Mouse (Mus musculus): Measurements from ENCODE around the gene Kdelc2. TPM values are rescaled to one million over a fixed set of nuclear protein-coding genes. Genes with fewer than 3 reads are reported as not detected.
A peak's percentile ranks its signal among the peaks of the same experiment; 100 is the strongest.

Kdelc2 gene
- polyA plus RNA-seq, 1 experiment from 2014 or later = 53.0 TPM

DNA sequence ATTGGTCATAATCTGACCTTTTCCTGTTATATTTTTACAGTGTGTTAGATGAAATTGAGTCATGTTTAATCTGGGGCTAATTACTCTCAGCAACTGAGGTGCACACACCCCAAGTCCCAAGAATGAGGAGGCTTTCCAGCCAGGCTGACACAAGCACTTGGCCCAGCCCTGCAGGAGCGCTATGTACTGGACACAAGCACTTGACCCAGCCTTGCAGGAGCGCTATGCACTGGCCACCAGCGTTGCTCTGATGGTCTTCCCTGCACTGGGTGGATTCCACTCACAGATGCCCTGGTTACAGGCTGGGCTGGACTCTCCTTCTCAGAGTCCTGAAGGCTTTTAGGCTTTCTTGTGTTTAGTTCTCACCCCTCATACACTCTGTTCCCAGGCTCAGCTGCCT lies 5.3 kb downstream of the Kdelc2 start:
- no peak overlapping the region for H3K4me2 ChIP-seq
- H3K9me3 ChIP-seq = no peaks in the 10 kb centered on the region
- no peak for ATAC-seq (ENCODE audit: borderline replicate concordance, extremely low read depth, low FRiP score, low TSS enrichment)
- H3K27ac ChIP-seq = no peak overlapping the region
- 80% methylated on average over 3 of the region's 3 CpGs for WGBS
- H3K4me3 ChIP-seq = no peak overlapping the region
- peaks cover 24% of the 10 kb centered on the region for H3K36me3 ChIP-seq
- no peak overlapping the region for H3K9ac ChIP-seq
- H3K27me3 ChIP-seq = no peaks in the 10 kb centered on the region
- peaks cover 8% of the 10 kb centered on the region; the same call in 1 of the 2 replicates for H3K4me1 ChIP-seq

DNA sequence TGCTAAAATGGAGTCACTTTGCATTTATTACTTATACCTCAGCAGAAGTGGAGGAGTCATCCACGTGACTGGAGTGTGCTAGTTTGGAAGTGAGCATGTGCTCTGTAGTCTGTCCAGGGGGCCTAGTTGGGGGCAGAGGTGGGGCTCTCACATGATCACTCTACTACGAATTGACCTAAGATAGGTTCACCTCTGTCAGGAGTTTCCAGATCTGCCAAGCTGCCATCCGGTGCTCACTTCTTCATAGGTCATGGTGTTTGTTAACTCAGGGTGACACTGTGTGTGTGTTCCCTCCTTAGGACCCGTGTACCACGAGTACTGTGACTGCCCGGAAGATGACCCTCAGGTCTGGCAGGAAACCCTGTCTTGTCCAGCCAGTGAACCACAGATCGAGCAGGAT lies 6.3 kb downstream of the Kdelc2 start:
- H3K4me3 ChIP-seq = no peak overlapping the region
- H3K27me3 ChIP-seq = no peaks in the 10 kb centered on the region
- no peaks in the 10 kb centered on the region for H3K9me3 ChIP-seq
- 57% methylated on average over 7 of the region's 7 CpGs for WGBS
- peaks cover 24% of the 10 kb centered on the region for H3K36me3 ChIP-seq
- H3K4me2 ChIP-seq = no peak overlapping the region
- H3K4me1 ChIP-seq = peaks cover 7% of the 10 kb centered on the region; the same call in 1 of the 2 replicates
- H3K27ac ChIP-seq = no peak overlapping the region
- ATAC-seq (ENCODE audit: borderline replicate concordance, extremely low read depth, low FRiP score, low TSS enrichment) = no peak
- H3K9ac ChIP-seq = no peak overlapping the region

DNA sequence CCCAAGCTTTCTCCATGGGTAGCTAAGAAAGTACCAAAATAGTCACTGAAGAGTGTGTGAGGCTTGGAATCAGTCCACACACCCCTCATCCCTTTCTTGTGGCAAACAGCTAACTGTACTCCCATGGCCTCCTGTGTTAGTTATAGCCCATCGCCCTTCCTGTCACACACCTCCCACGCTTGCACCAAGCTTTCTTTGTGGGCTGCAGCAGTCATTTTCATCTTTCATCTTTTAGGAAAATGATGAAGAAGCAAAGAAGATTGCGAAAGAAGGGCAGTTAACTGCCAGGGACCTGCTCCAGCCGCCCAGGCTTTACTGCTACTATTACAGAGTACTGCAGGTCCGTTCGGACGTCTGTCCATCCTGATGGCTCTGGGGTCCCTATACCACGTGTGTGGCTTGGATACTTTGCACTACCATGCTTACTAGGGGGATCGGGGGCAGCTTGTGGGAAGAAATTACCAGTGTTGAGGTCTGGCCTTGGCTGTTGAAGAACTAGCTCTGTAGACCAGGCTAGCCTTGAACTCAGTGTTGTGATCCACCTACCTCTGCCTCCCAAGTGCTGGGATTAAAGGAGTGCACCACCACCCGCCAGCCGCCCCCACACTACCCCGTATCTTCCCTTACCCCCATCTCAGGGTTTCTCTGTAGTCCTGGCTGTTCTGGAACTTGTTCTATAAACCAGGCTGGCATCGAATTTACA lies 14.0 kb downstream of the Kdelc2 start:
- Histone ChIP-seq H3K27me3 (no peaks in the 10 kb centered on the region), H3K4me1 (peaks cover 11% of the 10 kb centered on the region; the same call in 1 of the 2 replicates), H3K9ac (no peak overlapping the region), H3K9me3 (no peaks in the 10 kb centered on the region), H3K4me2 (no peak overlapping the region), H3K36me3 (peaks cover 17% of the 10 kb centered on the region; the same call in 1 of the 2 replicates), H3K27ac (no peak overlapping the region), H3K4me3 (no peak overlapping the region)
- peak; percentile 27; the same call in 1 of the 2 replicates for ATAC-seq (ENCODE audit: borderline replicate concordance, extremely low read depth, low FRiP score, low TSS enrichment)
- WGBS = 72% methylated on average over 13 of the region's 13 CpGs

DNA sequence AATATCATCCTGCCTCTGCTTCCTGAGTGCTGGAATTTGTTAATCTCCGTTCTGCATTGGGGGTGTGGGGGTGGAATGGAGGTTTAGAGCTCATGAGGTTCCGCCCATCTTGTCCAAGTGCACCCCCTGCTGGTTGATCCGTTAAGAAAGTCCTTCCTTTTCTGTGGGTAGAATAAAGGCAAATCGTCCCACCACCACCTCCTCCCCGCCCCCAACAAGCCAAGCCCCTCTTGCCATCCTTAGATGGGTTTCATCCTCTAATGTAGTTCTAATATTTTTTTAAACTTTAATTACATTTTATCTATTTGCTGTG lies 14.5 kb downstream of the Kdelc2 start:
- Histone ChIP-seq H3K9ac (no peak overlapping the region), H3K4me3 (no peak overlapping the region), H3K36me3 (peaks cover 14% of the 10 kb centered on the region; the same call in 1 of the 2 replicates), H3K27ac (no peak overlapping the region), H3K9me3 (no peaks in the 10 kb centered on the region), H3K27me3 (no peaks in the 10 kb centered on the region), H3K4me1 (peaks cover 16% of the 10 kb centered on the region; the same call in 1 of the 2 replicates), H3K4me2 (no peak overlapping the region)
- no peak for ATAC-seq (ENCODE audit: borderline replicate concordance, extremely low read depth, low FRiP score, low TSS enrichment)
- 11% methylated on average over 5 of the region's 5 CpGs for WGBS

DNA sequence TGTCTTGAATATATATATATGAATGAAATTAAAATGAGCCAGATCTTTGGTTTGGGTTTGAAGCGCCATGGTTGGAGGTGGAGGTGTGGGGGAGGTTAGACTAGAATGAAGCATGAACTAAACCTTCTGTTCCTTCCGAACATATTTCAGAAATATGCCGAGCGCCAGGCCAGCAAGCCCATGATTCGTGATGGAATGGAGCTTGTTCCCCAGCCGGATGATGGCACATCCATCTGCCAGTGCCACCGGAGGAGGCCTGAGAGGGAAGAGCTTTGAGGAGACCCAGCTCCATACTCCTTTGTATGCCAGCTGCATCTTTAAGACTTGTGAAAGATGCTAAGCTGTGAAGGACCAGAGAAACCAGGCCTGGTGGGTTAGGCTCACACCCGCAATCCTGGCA lies 15.7 kb downstream of the Kdelc2 start:
- ATAC-seq (ENCODE audit: borderline replicate concordance, extremely low read depth, low FRiP score, low TSS enrichment) = no peak
- Histone ChIP-seq H3K4me1 (peaks cover 20% of the 10 kb centered on the region; the same call in 1 of the 2 replicates), H3K9ac (no peak overlapping the region), H3K4me2 (no peak overlapping the region), H3K27me3 (no peaks in the 10 kb centered on the region), H3K27ac (no peak overlapping the region), H3K4me3 (no peak overlapping the region), H3K36me3 (peaks cover 14% of the 10 kb centered on the region; the same call in 1 of the 2 replicates), H3K9me3 (no peaks in the 10 kb centered on the region)
- 97% methylated on average over 8 of the region's 8 CpGs for WGBS

DNA sequence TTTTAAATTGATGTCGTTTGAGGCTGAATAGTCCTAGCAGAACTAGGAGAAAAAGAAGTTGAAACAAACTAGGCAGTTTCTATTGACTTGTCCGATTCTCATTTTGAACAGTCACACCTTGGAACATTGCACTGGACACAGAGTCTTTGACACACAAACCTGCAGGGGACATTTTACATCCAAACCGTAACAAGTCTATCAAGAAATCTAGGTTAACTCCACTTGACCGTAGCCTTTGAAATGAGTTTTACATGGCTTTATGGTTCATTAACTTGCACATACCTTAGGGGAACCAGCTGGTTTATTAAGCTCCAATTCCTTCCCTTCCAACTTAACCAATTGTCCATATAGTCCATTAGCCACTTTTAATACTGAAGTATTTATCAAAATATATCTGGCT lies 16.9 kb downstream of the Kdelc2 start:
- Histone ChIP-seq H3K36me3 (peaks cover 13% of the 10 kb centered on the region; the same call in 1 of the 2 replicates), H3K27ac (no peak overlapping the region), H3K4me1 (peaks cover 24% of the 10 kb centered on the region), H3K9me3 (no peaks in the 10 kb centered on the region), H3K9ac (no peak overlapping the region), H3K27me3 (no peaks in the 10 kb centered on the region), H3K4me2 (no peak overlapping the region), H3K4me3 (no peak overlapping the region)
- ATAC-seq (ENCODE audit: borderline replicate concordance, extremely low read depth, low FRiP score, low TSS enrichment) = no peak
- 93% methylated on average over 4 of the region's 4 CpGs for WGBS

DNA sequence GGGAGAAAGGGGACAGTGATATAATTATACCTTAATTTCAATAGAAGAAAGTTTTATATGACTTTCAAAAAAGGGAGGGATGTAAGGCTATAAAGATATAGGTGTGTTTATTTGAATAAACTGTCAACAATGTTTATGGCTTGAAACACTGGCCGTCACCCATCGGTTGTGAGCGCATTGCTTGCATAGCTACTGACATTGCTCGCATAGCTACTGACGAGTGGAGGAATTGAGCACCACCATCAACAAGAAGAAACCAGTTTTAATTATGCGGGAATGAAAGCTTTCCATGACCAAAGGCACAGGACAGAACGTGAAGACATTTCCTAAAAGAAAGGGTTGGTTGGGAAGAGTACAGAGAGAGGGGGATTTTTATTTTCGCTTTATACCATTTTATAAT lies 17.3 kb downstream of the Kdelc2 start:
- Histone ChIP-seq H3K4me1 (peaks cover 24% of the 10 kb centered on the region), H3K4me3 (no peak overlapping the region), H3K9me3 (no peaks in the 10 kb centered on the region), H3K27ac (no peak overlapping the region), H3K9ac (no peak overlapping the region), H3K36me3 (peaks cover 12% of the 10 kb centered on the region; the same call in 1 of the 2 replicates), H3K4me2 (no peak overlapping the region), H3K27me3 (no peaks in the 10 kb centered on the region)
- ATAC-seq (ENCODE audit: borderline replicate concordance, extremely low read depth, low FRiP score, low TSS enrichment) = no peak
- 86% methylated on average over 8 of the region's 8 CpGs for WGBS

DNA sequence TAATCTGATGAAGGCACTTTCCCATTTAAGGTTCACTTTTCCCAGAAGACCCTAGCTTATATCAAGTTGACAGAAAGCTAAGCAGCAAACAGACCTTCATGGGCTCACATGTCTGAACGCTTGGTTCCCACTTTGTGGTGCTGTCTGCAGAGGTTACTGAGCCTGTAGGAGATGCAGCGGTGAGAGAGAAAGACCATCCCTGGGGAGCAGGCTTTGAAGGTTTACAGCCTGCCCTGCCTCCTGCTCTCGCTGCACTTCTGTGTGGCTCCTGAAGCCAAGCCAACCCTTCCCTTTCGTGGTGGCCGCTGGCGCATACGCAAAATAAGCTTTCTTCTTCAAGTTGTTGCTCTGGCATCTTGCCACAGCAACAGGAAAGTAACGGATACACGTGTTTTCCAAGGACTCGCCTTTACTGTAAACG lies 18.5 kb downstream of the Kdelc2 start, which contains the start of gene 4930550C14Rik:
4930550C14Rik (plus strand) TSS at position 35 of the 421 bp plus-strand sequence.
- WGBS = 22% methylated on average over 11 of the region's 11 CpGs
- Histone ChIP-seq H3K36me3 (peaks cover 12% of the 10 kb centered on the region; the same call in 1 of the 2 replicates), H3K27me3 (no peaks in the 10 kb centered on the region), H3K9ac (no peak within 1 kb of the TSS), H3K4me1 (peaks cover 24% of the 10 kb centered on the region), H3K4me2 (peak within 1 kb of the TSS; percentile 45), H3K4me3 (0 out of 2 replicates have a peak within 1 kb of the TSS, but pooled peaks have one; percentile 11), H3K9me3 (no peaks in the 10 kb centered on the region), H3K27ac (peak within 1 kb of the TSS; percentile 49)
- no peak for ATAC-seq (ENCODE audit: borderline replicate concordance, extremely low read depth, low FRiP score, low TSS enrichment)

DNA sequence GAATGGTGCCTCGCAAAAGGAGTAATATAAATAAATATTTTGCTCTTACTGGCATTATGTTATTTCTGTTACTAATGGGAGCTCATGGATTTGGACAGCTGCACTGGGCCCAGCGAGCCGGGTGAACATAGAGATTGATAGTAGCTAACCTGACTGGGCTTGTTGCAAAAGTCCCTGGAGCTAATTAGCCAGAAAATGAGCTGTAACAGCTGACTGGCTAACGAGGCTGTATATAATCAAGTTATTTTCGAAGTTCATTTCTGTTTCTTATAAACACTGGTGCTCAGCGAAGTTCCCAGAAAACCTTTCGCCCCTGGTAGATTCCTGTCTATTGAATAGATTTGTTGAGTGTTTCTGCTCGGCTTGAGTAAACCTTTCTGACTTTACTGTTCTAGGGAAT lies 19.2 kb downstream of the Kdelc2 start:
- H3K4me2 ChIP-seq = peak overlapping the region; percentile 45
- H3K9ac ChIP-seq = no peak overlapping the region
- peaks cover 8% of the 10 kb centered on the region; the same call in 1 of the 2 replicates for H3K36me3 ChIP-seq
- no peak overlapping the region for H3K4me3 ChIP-seq
- no peaks in the 10 kb centered on the region for H3K9me3 ChIP-seq
- H3K4me1 ChIP-seq = peaks cover 24% of the 10 kb centered on the region
- peak overlapping the region; percentile 49; the same call in 1 of the 2 replicates for H3K27ac ChIP-seq
- no peak for ATAC-seq (ENCODE audit: borderline replicate concordance, extremely low read depth, low FRiP score, low TSS enrichment)
- H3K27me3 ChIP-seq = no peaks in the 10 kb centered on the region
- 62% methylated on average over 8 of the region's 8 CpGs for WGBS

DNA sequence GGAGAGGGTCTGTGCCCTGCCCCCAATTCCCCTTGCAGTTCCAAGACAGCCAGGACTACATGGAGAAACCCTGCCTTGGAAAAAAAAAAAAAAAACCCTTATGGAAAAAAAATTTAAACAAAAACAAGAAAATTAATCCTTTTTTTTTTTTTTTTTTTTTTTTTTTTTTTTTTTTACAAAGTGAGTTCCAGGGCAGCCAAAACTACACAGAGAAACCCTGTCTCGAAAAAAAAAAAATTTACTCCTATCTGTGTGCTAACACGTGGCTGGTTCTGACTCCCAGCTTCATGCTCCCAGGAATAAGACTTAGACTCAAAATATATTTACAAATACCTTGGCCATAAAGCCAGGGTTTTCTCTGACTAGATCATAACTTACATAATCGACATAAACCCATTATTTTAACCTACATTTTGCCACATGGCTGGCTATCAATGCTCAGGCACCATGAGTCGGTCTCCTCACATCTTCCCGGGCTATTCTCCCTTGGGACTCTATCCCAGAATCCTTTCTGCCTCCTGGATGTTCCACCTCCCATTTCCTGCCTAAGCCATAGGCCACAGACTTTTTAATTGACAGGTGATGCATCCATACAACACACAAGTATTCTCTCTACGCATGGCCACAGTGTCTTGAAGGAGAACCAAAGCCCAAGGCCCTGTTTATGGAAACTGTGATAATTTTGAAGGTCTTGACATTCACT lies 20.4 kb downstream of the Kdelc2 start:
- 80% methylated on average over 6 of the region's 6 CpGs for WGBS
- Histone ChIP-seq H3K27me3 (no peaks in the 10 kb centered on the region), H3K9me3 (no peaks in the 10 kb centered on the region), H3K4me3 (no peak overlapping the region), H3K27ac (no peak overlapping the region; the same call in 1 of the 2 replicates), H3K9ac (no peak overlapping the region), H3K4me2 (no peak overlapping the region), H3K36me3 (peaks cover 6% of the 10 kb centered on the region; the same call in 1 of the 2 replicates), H3K4me1 (peaks cover 26% of the 10 kb centered on the region)
- ATAC-seq (ENCODE audit: borderline replicate concordance, extremely low read depth, low FRiP score, low TSS enrichment) = no peak

DNA sequence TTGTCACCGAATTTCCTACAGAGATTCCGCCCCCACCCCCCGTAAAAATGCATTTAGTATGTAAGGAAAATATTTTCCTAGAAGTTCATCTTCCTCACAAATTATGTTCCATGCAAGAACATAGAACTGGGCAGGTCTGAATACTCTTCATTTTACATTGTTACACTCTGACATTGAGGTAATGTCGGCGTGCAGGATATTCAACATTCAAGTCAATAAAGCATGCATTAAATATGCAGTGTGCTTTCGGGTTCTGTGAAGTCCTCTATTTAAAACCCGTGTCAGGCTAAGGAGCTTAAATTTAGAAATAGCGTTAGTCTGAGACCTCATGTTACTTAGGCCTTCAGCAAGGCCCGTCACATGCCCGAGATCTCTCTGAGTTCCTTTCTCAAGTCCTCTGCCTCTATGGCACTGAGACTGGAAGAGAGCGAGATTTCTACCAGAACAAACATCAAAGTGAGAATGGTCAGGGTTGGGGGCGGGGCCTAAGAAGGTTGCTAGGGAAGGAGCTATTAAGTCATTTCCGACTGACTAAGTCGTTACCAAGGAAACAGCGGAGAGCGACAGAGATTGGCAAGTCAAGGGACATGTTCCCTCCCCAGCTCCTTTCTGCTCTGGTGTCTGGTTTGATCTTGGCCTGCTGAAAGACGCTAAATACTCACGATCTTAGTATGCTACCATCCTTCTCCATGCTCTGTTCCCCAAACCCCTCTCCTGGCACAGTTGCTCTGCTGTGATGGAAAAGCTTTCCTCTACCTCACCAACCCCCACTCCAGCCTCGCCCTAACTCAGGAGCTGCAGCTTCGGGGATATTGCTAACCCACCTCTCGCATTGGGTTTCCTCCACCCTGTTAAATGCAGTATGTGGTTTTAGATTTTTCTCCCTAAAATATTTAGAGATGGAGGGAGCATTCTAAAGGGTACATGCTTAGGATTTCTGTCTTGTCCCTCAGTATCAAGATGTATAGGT lies 21.2 kb downstream of the Kdelc2 start:
- H3K4me2 ChIP-seq = peak overlapping the region; percentile 60
- 0 out of 2 replicates have a peak, but pooled peaks cover under 1% of the 10 kb centered on the region for H3K36me3 ChIP-seq
- H3K27ac ChIP-seq = peak overlapping the region; percentile 79
- H3K9ac ChIP-seq = peak overlapping the region; percentile 25; the same call in 1 of the 2 replicates
- WGBS = 28% methylated on average over 21 of the region's 21 CpGs
- H3K4me1 ChIP-seq = peaks cover 30% of the 10 kb centered on the region
- peak; percentile 83 for ATAC-seq (ENCODE audit: borderline replicate concordance, extremely low read depth, low FRiP score, low TSS enrichment)
- H3K9me3 ChIP-seq = no peaks in the 10 kb centered on the region
- H3K4me3 ChIP-seq = peak overlapping the region; percentile 38
- no peaks in the 10 kb centered on the region for H3K27me3 ChIP-seq
